Mouse (Mus musculus) limb, embryonic 15.5 days (tissue): Measurements from ENCODE around the gene Kif1c. TPM values are rescaled to one million over a fixed set of nuclear protein-coding genes. Genes with fewer than 3 reads are reported as not detected.
A peak's percentile ranks its signal among the peaks of the same experiment; 100 is the strongest.

Source experiments
- ATAC-seq: fragments of 200-750 bp; cut with Nextera tagmentation; 2 replicates; pipeline ENCODE4 v1.8.0; 2017; ENCODE audit warnings: low read depth, moderate TSS enrichment; ENCODE audit not compliant: insufficient number of reproducible peaks, low FRiP score, low TSS enrichment
- H3K27ac ChIP-seq: fragments of 300-500 bp; sonication (generic); 2 replicates; pipeline ENCODE4 v1.5.1; 2015; ENCODE audit warnings: moderate library complexity, mild to moderate bottlenecking, inconsistent platforms
- H3K27me3 ChIP-seq: fragments of 300-500 bp; sonication (generic); 2 replicates; pipeline ENCODE4 v1.6.1; 2015; ENCODE audit warnings: inconsistent platforms
- H3K36me3 ChIP-seq: fragments of 300-500 bp; sonication (generic); 2 replicates; pipeline ENCODE4 v1.6.1; 2015; ENCODE audit warnings: inconsistent platforms
- H3K4me1 ChIP-seq: fragments of 300-500 bp; sonication (generic); 2 replicates; pipeline ENCODE4 v1.6.1; 2015; ENCODE audit warnings: inconsistent platforms
- H3K4me2 ChIP-seq: fragments of 300-500 bp; sonication (generic); 2 replicates; pipeline ENCODE4 v1.6.1; 2015; ENCODE audit warnings: mild to moderate bottlenecking, inconsistent platforms
- H3K4me3 ChIP-seq: fragments of 300-500 bp; sonication (generic); 2 replicates; pipeline ENCODE4 v1.5.1; 2015; ENCODE audit warnings: mild to moderate bottlenecking, inconsistent platforms
- H3K9ac ChIP-seq: fragments of 300-500 bp; sonication (generic); 2 replicates; pipeline ENCODE4 v1.6.1; 2015; ENCODE audit warnings: inconsistent platforms
- H3K9me3 ChIP-seq: fragments of 300-500 bp; sonication (generic); 2 replicates; pipeline ENCODE4 v1.6.1; 2016; ENCODE audit warnings: inconsistent platforms
- WGBS: fragments of 180-500 bp; shearing (Covaris S2); methylation state at CpG from one replicate; pipeline ENCODE4 v1.1.7; 2015; 5-methylcytosine and 5-hydroxymethylcytosine counted together
- polyA plus RNA-seq: library from polyadenylated mRNA; unstranded; fragments of >200 nt; fragmentation: Nextera tagmentation; extraction: Ambion mirVana; gene quantifications from 2 replicates; pipeline ENCODE4 v1.2.1, GENCODE M21; 2015

The Kif1c gene
- polyA plus RNA-seq, 1 experiment from 2014 or later = 5.3 TPM

DNA sequence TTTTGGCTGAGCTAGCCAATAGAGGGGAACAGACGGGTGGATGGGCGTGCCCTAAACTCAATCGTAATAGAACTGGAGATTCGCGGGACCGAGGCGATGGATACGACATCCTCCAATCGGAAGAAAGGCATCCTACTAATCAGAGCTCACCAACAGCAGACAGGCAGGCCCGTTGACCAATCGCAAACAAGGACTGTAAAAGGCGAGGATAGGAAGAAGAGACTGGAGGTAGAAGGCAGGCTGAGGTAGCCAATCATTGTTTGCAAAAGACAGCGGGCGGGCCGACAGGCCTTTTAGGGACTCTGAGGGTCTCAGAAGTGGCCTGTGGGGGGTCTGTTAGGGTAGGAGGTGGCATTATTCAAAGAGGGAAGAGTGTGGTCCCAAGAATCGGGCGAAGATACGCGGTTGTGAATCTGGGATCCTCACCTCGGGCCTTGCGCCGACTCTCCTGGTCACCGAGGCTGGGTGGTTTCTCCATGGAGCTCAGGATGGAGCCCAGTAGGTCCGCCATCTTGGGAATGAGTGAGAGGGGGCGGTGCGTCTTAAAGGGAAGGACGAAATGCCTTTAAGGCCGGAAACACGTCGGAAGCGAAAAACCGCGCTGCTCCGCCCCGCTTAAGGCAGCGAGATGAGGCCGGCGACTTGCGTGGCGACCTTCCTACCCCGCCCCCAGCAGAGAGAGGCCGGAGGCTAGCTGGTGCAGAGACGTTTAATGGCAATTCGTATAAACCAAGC lies 31.4 kb upstream of the Kif1c start, which contains the start of gene Spag7:
Gene Spag7, minus strand, starts transcription at position 646 of the 735 bp plus-strand sequence.
- Histone ChIP-seq H3K9ac (peak within 1 kb of the TSS; percentile 67), H3K9me3 (no peaks in the 10 kb centered on the region), H3K27ac (peak within 1 kb of the TSS; percentile 100), H3K4me3 (peak within 1 kb of the TSS; percentile 71), H3K36me3 (peaks cover 46% of the 10 kb centered on the region), H3K4me2 (peak within 1 kb of the TSS; percentile 77), H3K4me1 (peaks cover 27% of the 10 kb centered on the region), H3K27me3 (no peaks in the 10 kb centered on the region)
- under 1% methylated on average over 44 of the region's 44 CpGs for WGBS
- peak; percentile 96 for ATAC-seq

- under 1% methylated on average over 31 of the region's 31 CpGs for WGBS
- peak; percentile 30 for ATAC-seq
- Histone ChIP-seq H3K4me2 (peak overlapping the region; percentile 68), H3K9me3 (no peaks in the 10 kb centered on the region), H3K27me3 (no peaks in the 10 kb centered on the region), H3K36me3 (peaks cover 45% of the 10 kb centered on the region), H3K27ac (peak overlapping the region; percentile 100), H3K4me3 (peak overlapping the region; percentile 71), H3K9ac (peak overlapping the region; percentile 67), H3K4me1 (peaks cover 27% of the 10 kb centered on the region)
These were observed 30.6 kb upstream of the Kif1c start for GRCm38 (mm10) chr11:70669582-70670345.

DNA sequence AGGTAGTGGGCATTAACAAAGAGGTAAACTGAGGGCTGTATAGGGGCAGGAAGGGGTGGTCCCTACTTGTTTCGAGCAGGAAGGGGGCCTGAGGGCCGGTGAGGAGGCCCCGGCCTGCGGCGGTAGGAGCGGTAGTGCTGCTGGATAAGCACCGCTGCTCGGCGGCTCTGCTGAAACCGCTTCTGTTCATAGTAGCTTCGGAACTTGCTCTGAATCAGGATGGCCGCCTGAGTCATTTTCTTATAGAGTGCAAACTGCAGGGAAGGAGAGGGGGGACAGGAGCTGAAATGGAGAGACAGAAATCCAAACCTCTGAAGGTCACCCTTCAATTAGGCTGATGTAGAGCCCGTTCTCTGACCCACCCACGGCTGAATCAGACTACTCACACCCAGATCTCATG lies 29.9 kb upstream of the Kif1c start:
- Histone ChIP-seq H3K27me3 (no peaks in the 10 kb centered on the region), H3K27ac (peak overlapping the region; percentile 100), H3K36me3 (peaks cover 45% of the 10 kb centered on the region), H3K4me3 (peak overlapping the region; percentile 71), H3K9me3 (no peaks in the 10 kb centered on the region), H3K4me2 (peak overlapping the region; percentile 68), H3K4me1 (peaks cover 27% of the 10 kb centered on the region), H3K9ac (peak overlapping the region; percentile 67)
- no peak for ATAC-seq
- WGBS = 45% methylated on average over 14 of the region's 14 CpGs

DNA sequence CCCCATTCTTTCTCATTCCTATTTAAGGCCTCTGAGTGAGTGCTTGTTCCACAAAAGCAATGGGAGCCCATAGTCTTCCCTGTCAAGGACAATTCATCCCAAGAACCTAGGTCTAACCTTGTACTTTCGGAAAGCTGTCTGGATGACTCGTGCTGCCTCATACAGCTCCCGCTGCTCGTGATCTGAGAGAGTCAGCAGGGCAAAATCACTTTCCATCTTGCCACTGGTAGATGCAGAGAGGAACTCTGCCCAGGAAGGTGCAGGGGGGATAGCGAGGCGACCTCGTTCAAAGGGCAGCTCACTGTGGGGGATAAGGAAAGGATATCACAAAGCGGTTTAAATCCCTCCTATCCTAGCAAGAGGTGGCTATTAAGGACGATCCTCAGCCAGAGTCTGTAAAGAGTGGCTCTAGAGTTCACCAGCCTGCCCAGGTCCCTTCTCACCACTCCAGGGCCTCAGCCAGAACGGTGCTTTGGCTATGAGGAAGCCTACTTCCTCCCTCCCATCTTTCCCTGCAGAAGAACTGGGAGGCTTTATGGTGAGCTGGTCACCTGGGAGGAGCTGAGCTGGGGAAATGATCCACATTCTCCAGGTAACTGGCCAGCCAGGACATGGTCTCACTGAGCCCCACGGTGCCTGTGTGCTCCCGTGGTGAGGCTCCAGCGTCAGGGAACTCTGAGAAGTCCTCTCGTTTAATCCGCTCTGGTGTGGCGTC lies 28.9 kb upstream of the Kif1c start:
- ATAC-seq = no peak
- no peak overlapping the region for H3K27ac ChIP-seq
- H3K27me3 ChIP-seq = no peaks in the 10 kb centered on the region
- no peaks in the 10 kb centered on the region for H3K9me3 ChIP-seq
- H3K36me3 ChIP-seq = peaks cover 46% of the 10 kb centered on the region
- no peak overlapping the region for H3K4me2 ChIP-seq
- 86% methylated on average over 16 of the region's 16 CpGs for WGBS
- no peak overlapping the region for H3K9ac ChIP-seq
- H3K4me1 ChIP-seq = peaks cover 27% of the 10 kb centered on the region
- no peak overlapping the region for H3K4me3 ChIP-seq

DNA sequence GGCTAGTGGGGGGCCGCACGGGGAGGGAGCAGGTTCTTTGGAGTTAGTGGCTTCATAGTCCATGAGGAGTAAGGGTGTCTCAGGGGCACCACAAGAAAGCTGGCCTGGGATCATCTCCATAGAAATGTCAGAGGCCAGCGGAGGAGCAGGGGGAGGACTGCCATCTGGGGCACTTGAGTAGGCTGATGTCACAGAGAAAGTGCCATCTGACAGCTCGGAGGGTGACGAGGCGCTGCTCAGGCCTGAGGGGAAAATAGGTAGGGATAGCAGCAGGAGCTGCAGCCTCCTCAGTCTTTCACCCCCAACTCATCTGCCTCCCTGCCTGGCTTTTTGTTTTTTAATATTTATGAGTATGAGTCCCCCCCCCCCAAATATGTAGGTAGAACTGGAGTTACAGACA lies 26.3 kb upstream of the Kif1c start:
- Histone ChIP-seq H3K4me3 (no peak overlapping the region), H3K36me3 (peaks cover 58% of the 10 kb centered on the region), H3K9ac (no peak overlapping the region), H3K27me3 (no peaks in the 10 kb centered on the region), H3K4me1 (peaks cover 14% of the 10 kb centered on the region), H3K4me2 (no peak overlapping the region), H3K27ac (no peak overlapping the region), H3K9me3 (no peaks in the 10 kb centered on the region)
- WGBS = 81% methylated on average over 6 of the region's 6 CpGs
- ATAC-seq = no peak

GRCm38 (mm10) chr11:70674501-70674900 lies 25.8 kb upstream of the Kif1c start:
- no peak overlapping the region for H3K4me2 ChIP-seq
- ATAC-seq = no peak
- 66% methylated on average over 11 of the region's 11 CpGs for WGBS
- H3K27me3 ChIP-seq = no peaks in the 10 kb centered on the region
- H3K27ac ChIP-seq = no peak overlapping the region
- no peak overlapping the region for H3K9ac ChIP-seq
- peaks cover 14% of the 10 kb centered on the region for H3K4me1 ChIP-seq
- H3K36me3 ChIP-seq = peaks cover 63% of the 10 kb centered on the region
- no peak overlapping the region for H3K4me3 ChIP-seq
- no peaks in the 10 kb centered on the region for H3K9me3 ChIP-seq

- no peak overlapping the region for H3K27ac ChIP-seq
- no peak overlapping the region for H3K4me3 ChIP-seq
- ATAC-seq = no peak
- peaks cover 5% of the 10 kb centered on the region for H3K4me1 ChIP-seq
- no peaks in the 10 kb centered on the region for H3K9me3 ChIP-seq
- no peak overlapping the region for H3K4me2 ChIP-seq
- no peak overlapping the region for H3K9ac ChIP-seq
- no peaks in the 10 kb centered on the region for H3K27me3 ChIP-seq
- peaks cover 81% of the 10 kb centered on the region for H3K36me3 ChIP-seq
- 85% methylated on average over 9 of the region's 9 CpGs for WGBS
These were observed 22.3 kb upstream of the Kif1c start for GRCm38 (mm10) chr11:70678092-70678491.

GRCm38 (mm10) chr11:70678576-70678975 lies 21.8 kb upstream of the Kif1c start:
- Histone ChIP-seq H3K9me3 (no peaks in the 10 kb centered on the region), H3K4me2 (no peak overlapping the region), H3K27ac (no peak overlapping the region), H3K36me3 (peaks cover 84% of the 10 kb centered on the region), H3K4me1 (peaks cover 5% of the 10 kb centered on the region), H3K4me3 (no peak overlapping the region), H3K9ac (no peak overlapping the region), H3K27me3 (no peaks in the 10 kb centered on the region)
- WGBS = 69% methylated on average over 2 of the region's 2 CpGs
- no peak for ATAC-seq

DNA sequence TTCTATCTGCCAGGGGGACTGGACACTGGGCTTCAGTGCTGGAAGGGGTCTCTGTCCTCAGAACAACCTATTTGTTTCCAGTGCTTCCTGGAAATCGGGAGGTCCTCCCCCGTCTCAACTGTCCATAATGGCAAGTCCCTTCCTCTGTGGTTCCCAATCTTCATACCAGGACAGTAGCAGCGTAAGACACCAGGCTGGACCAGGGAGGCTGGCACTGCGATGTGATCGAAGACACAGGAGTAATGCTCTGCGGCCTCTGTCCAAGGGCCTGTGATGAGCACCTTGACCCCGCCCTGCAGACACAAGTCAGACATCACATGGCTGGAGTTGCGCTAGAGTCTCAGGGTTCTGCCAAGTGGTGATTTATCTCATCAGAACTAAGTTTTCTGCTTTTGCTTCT lies 21.0 kb upstream of the Kif1c start:
- WGBS = 96% methylated on average over 8 of the region's 8 CpGs
- peaks cover 84% of the 10 kb centered on the region for H3K36me3 ChIP-seq
- H3K4me1 ChIP-seq = peaks cover 5% of the 10 kb centered on the region

DNA sequence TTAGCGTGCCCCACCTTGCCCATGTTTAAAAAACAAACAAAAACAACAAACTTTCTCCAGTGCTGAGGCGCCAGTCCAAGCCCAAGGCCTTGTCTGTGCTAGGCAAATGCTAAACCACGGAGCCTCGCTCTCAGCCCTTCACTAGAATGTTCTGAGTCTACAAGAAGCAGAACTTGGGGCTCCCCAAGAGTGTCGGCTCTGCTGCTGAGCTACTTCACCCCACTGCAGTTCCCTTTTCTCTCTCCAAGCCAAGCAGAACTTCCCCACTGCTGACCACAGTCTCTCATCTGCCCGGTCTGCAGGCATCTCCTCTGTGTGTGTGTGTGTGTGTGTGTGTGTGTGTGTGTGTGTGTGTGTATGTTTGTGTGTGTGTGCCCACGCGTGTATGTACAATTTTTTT lies 20.5 kb upstream of the Kif1c start:
- 89% methylated on average over 8 of the region's 8 CpGs for WGBS
- no peak overlapping the region for H3K9ac ChIP-seq

More for the DNA sequence above, 21.0 kb upstream of the Kif1c start:
- Histone ChIP-seq H3K27ac (no peak overlapping the region), H3K27me3 (no peaks in the 10 kb centered on the region), H3K9ac (no peak overlapping the region), H3K9me3 (no peaks in the 10 kb centered on the region), H3K4me3 (no peak overlapping the region), H3K4me2 (no peak overlapping the region)
- no peak for ATAC-seq

GRCm38 (mm10) chr11:70681170-70681569 lies 19.2 kb upstream of the Kif1c start:
- Histone ChIP-seq H3K27me3 (no peaks in the 10 kb centered on the region), H3K9me3 (no peaks in the 10 kb centered on the region), H3K4me3 (no peak overlapping the region), H3K9ac (no peak overlapping the region), H3K36me3 (peaks cover 79% of the 10 kb centered on the region), H3K27ac (no peak overlapping the region), H3K4me1 (peaks cover 6% of the 10 kb centered on the region), H3K4me2 (no peak overlapping the region)
- no peak for ATAC-seq
- WGBS = 71% methylated on average over 12 of the region's 12 CpGs

More for the DNA sequence above, 20.5 kb upstream of the Kif1c start:
- H3K9me3 ChIP-seq = no peaks in the 10 kb centered on the region
- no peak overlapping the region for H3K4me3 ChIP-seq
- ATAC-seq = no peak
- peaks cover 5% of the 10 kb centered on the region for H3K4me1 ChIP-seq
- no peak overlapping the region for H3K4me2 ChIP-seq
- H3K36me3 ChIP-seq = peaks cover 85% of the 10 kb centered on the region
- H3K27ac ChIP-seq = no peak overlapping the region
- no peaks in the 10 kb centered on the region for H3K27me3 ChIP-seq
